Mouse (Mus musculus) R1 (cell line): ENCODE measurements around the gene Zscan29.

ENCODE experiments used
- DNase-seq: peaks from one replicate; pipeline ENCODE4 v3.0.0-alpha.2; 2018; ENCODE audit warnings: low read depth, low spot score

Gene Zscan29

DNA sequence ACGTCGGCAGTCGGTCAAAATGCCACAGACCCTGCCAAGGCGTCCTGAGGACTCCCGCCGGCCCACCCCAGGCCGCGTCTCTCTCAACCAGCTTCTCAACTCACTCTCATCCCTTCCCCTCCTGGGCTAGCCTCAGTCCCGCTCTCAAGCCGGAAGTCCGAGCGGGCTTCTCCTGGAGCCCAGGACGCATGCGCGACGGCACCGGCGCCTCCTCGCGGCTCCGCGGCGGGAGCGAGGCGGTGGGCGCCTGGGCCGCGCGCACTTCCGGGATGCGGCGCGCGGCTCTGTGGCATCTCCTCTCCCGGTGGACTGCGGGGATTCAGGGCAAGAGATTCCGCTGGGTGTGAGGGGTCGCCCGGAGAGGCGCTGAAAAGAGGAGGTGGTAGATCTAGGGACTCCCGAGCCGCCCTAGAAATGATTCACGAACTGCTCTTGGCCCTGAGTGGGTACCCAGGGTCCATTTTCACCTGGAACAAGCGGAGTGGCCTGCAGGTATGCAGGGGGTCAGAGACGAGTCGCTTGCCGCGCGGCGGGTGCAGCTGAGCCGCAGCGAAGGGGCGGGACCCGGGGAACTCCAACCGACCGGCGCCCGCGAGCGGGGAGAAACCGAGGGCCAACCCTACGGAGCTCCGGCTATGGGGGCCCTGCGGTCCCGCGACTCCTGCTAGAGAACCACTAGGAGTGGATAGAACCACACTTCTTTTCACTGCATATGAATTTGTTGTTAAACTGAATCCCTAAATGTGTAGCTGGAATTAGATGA lies at the start of gene Zscan29:
TSS of gene Zscan29 (minus strand) at position 146 of the 763 bp plus-strand sequence.
- peak; percentile 93 for DNase-seq

DNA sequence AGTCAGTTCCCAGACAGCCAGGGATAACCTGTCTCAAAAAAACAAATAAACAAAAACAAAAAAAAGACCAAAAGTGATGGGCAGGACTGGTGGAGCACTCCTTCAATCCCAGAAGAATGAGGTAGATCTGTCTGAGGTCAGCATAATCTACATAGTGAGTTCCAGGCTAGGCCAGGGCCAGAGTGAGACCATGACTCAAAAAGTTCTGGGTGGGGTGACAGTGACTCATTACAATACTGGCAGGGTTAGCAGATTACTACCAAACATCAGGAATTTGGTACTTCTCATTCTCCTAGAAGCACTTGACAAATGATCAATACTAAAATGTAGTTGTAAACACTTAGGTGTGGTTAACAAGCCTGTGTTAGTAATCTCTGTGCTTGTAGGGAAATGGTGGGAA lies 49.1 kb upstream of the Zscan29 start:
- DNase-seq: peak; percentile 13

DNA sequence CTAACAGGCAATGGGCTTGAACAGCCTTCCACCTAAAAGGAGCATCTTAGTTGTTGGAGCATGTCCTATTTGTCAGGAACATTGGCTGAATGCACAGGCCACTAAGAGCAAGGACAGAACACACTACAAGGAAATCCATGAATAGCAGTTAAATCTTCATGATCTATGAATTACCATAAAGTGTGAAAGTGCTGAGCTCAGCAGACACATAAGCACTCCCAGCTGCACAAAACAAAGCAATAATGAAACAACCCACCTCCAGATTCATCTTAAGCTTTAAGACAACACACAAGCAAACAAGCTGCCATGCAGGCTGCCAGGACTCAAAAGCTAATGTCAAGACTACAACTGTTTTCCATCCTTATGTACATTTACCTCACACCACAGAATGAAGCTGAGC lies 48.3 kb upstream of the Zscan29 start:
- DNase-seq: no peak

DNA sequence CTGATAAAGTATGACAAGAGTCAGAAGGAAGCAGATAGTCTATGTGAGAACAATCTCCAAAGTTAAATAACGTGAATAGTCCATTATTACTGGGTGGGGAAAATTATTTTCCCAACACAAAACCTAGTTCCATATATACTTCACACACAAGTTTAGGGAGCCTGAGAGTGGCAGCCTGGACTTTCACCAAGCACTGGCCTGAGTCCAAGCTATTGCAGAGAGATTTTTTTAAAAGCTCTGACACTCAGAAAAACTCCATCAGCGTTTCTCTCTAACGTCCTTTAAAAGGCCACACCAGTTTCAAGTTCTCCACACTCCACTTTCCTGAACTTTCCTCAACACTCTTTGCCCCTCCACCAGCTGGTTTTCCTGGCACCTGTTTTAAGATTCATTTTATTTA lies 43.6 kb upstream of the Zscan29 start:
- no peak for DNase-seq

DNA sequence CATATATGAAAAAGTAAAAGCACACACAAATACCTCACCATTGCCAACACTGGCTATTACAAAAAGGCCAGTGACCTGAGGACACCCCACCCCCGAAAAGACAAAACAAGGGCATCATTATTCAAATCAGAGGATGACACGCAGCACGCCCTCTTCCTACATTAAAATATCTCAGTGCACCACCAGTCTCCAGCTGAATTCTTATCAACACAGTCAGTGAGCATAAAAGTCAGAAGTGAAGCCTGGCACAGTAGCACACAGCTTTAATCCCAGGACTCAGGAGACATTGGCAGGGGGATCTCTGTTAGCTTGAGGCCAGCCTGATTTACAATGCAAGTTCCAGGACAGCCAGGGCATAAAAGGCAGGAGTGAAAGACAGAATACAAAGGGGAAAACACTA lies 35.6 kb upstream of the Zscan29 start:
- no peak for DNase-seq

DNA sequence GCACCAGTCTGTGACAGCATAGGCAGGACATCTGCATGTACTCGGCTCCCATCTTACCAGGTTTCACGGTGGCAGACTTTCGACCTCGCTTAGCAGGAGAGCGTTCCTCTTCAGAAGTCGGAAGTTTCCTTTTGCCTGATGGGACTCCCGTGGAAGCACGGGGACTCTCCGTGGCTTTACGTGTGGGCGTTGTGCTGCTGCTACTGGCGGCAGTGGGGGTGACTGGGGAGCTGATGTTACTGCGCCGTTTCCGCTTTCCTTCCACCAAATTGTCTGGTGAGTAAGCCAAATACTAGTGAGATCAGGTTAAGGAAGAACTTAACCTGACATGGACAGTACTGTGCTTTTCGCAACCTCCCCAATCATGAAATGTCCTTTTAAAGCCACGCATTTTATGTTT lies 33.4 kb upstream of the Zscan29 start:
- no peak for DNase-seq

DNA sequence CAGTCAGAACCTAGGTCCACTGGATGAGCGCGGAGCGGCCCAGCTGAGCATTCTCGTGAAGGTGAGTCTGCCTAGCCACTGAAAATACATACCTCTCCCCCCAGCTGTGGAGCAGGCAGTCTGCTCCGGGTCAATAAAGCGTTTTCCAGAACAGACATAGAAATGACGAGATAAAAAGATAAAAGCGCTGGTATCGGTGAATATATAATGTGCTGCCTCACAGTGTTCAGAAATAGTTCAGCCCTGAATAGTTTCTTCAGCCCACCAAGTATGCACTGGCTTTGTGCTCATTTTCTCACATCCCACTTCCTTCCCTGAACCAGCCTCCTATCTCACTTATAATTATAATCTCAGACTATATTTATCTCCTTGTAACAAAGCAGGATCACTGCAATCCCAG lies 24.5 kb upstream of the Zscan29 start:
- no peak for DNase-seq

DNA sequence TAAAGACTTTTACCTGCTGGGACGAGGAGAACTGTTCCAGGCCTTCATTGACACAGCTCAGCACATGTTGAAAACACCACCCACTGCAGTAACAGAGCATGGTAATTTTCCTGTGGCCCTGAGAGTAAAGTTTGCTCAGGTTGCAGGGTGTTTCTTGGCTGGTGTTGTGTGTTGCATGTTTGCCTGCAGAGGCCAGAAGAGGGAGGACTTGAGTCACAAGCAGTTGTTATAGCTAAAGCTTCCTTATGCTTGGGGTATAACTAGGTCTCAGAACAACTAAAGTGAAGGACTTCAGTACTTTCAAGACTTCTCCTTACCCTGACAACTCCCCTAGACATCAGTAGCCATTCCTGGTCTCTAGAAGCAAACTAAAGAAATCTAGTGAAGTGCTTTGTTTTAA lies 17.6 kb upstream of the Zscan29 start:
- DNase-seq: no peak

DNA sequence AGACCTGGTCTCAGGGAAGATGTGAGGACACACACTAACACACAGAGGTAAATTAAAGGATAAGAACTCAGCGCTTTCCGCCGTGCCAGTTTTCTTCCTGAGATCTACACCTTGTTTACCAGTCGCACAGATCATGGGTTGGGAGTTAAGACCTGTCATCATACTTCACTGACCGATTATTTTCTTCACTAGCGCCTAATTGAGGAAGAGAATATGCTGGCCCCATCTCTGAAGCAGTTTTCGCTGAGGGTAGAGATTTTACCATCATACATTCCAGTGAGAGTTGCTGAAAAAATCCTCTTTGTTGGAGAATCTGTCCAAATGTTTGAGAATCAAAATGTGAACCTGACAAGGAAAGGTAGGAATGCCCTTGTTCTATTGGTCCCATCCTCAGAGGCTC lies 13.2 kb upstream of the Zscan29 start:
- DNase-seq: no peak

DNA sequence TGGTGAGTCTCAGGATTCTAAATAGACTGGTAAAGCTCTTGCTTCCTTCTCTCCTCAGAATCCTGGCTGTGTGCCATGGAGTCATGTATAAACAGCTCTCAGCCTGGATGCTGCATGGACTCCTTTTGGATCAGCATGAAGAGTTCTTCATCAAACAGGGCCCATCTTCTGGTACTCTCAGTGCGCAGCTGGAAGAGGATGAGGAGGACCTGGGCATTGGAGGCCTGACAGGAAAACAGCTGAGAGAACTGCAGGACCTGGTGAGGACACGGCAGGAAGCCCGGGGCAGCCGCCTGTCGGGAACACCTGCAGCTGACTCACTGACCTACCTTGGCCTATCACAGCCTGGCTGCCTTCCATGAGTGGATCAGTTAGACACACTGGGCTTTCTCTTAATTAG lies 12.5 kb upstream of the Zscan29 start:
- DNase-seq: no peak

DNA sequence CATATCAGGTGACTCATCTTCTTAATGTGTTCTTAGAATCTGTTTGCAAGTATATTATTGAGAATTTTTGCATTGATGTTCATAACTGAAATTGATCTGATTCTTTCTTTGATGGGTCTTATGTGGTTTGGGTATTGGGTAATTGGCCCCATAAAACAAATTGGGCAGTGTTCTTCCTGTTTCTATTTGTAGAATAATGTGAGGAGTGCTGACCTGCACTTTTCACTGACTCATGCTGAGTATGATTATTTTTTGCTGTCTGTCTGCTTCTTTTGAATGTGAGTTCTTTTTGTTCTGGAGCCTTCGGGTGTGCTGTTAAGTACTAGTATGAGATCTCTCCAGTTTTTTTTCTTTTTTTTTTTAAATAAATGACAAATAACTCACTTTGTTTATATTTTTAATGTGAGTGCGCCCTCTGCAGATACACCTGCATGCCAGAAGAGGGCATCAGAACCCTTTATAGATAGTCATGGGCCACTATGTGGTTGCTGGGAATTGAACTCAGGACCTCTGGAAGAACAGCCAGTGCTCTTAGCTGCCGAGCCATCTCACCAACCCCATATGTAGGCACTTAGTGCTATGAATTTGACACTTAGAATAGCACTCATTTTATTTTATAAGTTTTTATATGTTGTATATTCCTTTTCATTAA lies 8.0 kb upstream of the Zscan29 start:
- peak; percentile 40 for DNase-seq

DNA sequence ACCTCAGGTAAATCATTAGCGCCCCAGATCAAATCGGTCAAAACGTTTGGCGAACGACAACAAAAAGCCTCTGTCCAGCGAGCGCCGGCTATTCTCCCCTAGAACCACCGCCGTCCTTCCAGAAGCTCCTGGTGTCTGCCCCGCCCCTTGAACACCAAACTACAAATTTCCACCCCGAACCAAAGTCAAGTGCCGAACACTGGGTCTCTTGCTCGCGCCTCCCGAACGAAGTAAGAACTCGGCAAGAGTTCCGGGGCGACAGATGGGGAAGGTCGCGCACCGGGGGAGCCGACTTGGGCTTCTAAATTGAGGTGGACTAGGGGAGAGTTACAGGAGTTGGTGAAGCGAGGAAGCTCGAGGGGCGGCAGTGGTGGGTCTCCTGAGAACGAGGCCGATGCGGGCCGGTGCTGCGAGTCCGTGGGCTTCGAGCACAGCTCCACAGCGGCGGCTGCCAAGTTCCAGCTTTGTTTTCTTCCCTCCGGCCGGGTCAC lies 399 bp downstream of the Zscan29 start, which contains the start of gene Tubgcp4:
TSS of gene Tubgcp4 (plus strand) at position 174 of the 491 bp plus-strand sequence.
- peak; percentile 81 for DNase-seq

DNA sequence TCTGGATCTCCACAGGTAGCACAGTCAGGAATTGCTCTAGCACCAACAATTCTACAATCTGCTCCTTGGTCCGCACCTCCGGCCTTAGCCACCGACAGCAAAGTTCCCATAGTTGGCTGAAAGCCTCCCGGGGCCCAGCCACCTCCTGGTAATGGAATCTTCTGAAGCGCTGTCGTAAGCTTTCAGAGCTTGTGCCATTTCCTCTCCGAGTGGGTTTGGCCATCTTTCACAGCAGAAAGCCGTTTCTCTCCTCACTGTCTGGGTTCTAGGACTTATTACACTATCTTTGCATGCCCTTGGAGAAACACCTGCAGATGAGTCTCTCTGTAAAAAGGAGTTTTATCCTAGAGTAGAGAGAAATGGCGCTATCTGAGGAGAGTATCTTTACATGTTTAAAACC lies 1.0 kb downstream of the Zscan29 start:
- peak; percentile 3 for DNase-seq

DNA sequence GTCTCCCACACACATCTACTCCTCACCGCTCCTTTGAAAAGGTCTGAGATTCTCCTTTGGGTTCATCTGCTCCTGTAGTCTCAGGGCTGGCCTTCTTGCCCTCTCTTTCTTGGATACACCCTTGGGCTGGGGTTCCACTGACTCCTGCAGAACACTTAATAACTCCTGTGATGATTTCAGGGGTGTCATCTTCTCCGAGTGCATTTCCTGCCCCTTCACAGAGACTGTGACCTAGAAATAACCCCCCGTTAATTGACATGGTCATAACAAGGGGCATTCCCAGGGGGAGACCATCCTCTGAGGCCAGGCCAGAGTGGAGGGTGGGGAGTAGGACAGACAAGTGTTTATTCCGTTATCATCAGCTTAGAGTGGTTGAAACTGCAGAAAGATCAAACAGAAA lies 1.8 kb downstream of the Zscan29 start:
- no peak for DNase-seq

DNA sequence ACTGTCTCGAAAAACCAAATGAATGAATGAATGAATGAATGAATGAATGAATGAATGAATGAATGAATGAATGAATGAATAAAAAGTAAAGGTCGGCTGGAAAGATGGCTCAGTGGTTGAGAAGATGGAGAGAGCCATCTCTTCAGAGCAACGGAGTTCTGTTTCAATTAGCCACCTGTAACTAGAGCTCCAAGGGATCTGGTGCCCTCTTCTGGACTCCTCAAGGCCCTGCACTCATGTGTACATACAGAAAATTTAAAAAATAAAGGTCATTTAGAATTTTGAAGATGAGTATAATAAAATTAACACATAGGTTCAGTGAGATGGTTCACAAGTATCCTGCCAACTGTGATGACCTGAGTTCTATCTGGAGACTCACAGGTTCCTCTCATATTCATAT lies 17.8 kb downstream of the Zscan29 start:
- peak; percentile 63 for DNase-seq

DNA sequence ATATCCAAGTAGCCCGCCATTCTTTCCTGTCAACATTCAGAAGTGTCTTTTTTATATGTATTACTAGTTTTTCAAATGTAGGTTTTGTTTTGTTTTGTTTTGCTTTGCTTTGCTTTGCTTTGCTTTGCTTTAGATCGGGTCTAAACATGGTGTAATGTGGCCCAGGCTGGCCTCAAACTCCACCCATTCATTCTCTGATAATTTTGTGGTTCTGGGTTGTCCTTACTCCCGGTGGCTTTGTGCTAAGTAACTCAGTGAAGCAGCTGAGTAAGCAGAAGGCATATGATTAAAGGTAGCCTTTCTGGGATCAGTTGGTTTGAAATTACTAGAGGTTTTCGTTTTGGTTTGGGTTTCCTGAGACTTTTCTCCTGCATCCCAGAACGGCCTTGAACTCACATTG lies 21.2 kb downstream of the Zscan29 start:
- DNase-seq: no peak

DNA sequence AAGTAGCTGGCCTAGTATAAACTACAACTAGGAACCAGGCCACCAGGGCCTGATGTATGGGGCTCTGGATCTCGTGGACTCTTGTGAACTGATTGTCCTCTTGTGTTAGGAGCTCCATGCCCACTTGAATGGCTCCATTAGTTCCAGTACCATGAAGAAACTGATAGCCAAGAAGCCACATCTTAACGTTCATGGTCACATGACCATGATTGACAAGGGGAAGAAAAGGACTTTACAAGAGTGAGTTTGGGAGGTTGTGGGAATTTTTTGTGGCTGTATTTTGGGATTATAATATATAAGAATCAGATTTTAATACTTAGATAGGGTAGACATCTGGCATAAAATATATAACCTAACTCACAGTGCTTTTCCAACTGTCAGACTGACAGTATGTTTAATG lies 28.5 kb downstream of the Zscan29 start:
- no peak for DNase-seq

DNA sequence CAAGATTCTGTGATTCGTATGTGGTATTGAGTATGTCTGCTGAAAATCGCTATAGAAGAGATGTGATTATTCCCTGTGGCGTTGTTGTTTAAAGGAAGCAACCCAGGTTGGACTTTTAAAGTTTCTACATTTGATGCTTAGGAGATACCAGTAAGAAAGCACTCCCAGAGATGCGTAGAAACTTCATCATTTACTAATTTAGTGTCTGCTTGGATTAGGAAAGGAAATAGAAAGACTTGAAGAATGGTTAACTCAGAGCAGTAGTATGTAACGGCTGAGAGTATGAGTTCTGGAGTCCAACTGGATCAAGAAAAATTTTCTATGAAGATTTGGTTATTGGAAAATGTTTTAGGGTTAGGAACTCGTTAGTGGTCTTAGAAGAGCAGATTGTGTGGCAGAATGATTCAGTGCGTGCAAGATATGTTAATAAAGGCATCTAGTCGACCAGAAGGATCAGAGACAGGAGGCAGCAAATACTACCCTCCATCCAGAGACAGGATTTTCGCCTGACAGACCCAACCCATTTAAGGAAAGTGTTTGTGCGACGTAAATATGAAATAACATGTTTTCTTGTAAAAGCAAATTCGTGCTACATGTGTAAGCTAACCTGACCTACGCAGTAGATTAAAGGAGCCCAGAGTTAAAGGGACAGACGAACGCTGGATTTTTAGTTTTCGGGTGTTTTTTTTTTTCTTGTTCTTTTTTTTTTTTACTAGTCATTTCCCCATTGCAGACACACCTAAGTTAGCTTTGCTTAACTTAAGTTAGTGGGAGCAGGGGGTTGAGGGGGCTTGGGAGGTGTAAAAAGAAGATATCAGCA lies 29.5 kb downstream of the Zscan29 start:
- DNase-seq: no peak

DNA sequence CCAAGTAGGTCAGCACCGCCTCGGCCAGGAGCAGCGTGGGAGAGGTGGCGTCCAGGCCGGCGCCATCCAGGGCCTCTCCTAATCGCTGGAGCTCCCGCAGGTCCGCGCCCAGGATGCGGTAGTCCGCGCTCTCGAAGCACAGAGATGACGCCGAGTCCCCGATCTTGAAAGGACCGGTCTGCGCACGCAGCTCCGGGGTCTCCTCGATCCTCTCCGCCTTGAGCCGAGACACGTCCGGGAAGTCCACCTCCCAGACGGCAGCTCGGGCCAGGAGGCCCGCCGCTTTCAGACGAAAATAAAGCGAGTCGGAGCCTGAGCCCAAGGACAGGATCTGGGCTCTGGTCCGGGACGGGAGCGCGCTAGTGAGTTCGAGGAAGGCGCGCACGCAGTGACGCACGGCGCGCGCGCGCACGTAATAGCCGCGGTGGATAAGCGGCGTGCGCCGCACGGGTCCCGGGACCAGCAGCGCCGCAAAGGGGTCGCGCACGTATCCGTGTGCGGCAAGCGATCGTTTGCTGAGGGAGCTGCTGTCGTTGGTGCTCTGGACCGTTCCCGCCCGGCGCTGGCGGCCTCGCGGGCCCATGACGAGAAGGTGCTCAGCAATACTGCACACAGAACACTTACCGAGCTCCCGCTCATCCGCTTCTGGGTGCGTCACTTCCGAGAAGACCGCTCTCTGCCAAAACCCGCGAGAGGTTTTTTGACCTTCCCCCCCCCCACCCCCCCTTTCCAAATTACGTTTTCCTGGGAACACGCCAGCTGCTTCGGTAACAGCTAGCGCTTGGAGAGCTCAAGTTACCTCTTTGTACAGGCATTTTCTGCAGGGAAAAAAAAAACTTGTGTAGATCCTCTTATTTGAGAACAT lies 30.7 kb downstream of the Zscan29 start, which contains the start of the genes Adal and Lcmt2:
TSS of gene Adal (plus strand) at position 411 of the 865 bp plus-strand sequence.
TSS of gene Lcmt2 (minus strand) at position 636 of the 865 bp plus-strand sequence.
- peak; percentile 94 for DNase-seq

DNA sequence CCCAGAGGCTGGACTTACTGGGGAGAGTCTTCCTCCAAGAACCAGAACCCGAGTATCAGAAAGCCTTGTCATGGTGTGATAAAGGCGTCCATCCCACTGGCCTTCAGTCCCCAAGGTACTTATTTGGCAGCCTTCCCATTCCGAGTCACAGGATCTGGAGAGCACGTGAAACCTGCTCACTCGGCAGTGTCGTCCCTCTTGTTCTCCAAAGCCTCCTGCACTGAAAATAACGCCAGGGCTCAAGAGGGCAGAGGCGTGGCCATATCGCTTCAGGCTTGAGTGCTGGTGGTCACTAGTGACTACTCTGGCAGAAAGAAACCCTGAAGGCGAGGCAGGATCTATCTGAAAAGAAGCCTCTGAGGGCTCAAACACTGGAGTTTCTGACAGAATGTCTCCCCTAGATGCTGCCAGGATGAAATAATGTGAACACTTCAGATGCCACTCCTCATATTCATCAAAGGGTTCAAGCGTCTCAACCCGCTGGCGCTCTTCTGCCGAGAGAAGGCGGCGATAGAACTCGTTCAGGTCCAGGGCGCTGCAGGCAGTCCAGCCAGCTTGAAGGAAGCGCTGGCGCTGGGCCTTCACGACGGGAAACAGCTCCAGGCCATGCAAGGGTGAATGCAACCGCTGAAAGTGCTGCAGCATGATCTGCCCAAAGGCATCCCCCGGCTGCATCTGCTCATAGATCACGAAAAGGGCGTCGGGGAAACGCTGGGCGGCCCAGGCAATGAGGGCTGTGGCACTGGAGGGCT lies 31.5 kb downstream of the Zscan29 start:
- peak; percentile 67 for DNase-seq
